Mouse (Mus musculus) E14TG2a.4 (cell line): ENCODE results near the gene Syce2.

Source experiments
- H3K27me3 ChIP-seq: 2 replicates; pipeline ENCODE4 v1.6.1; 2014; ENCODE audit warnings: low read length, control low read depth; ENCODE audit not compliant: insufficient read depth
- H3K36me3 ChIP-seq: 2 replicates; pipeline ENCODE4 v1.6.1; 2014; ENCODE audit warnings: low read length, control low read depth; ENCODE audit not compliant: insufficient read depth
- H3K4me1 ChIP-seq: replicated peaks from 2 replicates; pipeline ENCODE4 v1.6.1; 2014; ENCODE audit warnings: low read depth, low read length, control low read depth
- H3K4me3 ChIP-seq: replicated peaks from 2 replicates; pipeline ENCODE4 v1.5.1; 2014; ENCODE audit warnings: mild to moderate bottlenecking, low read length
- H3K9me3 ChIP-seq: 2 replicates; pipeline ENCODE4 v1.6.1; 2014; ENCODE audit warnings: low read length, control low read depth
- CTCF ChIP-seq: conservative IDR thresholded peaks from 2 replicates; pipeline ENCODE4 v1.5.1; 2014; ENCODE audit warnings: low read length
- NANOG ChIP-seq: IDR thresholded peaks from 2 replicates; pipeline ENCODE4 v1.6.1; 2014; ENCODE audit warnings: borderline replicate concordance, low read length, mixed read lengths
- POU5F1 ChIP-seq: IDR thresholded peaks from 2 replicates; pipeline ENCODE4 v1.6.1; 2014; ENCODE audit warnings: low read length, borderline replicate concordance

Gene Syce2

DNA sequence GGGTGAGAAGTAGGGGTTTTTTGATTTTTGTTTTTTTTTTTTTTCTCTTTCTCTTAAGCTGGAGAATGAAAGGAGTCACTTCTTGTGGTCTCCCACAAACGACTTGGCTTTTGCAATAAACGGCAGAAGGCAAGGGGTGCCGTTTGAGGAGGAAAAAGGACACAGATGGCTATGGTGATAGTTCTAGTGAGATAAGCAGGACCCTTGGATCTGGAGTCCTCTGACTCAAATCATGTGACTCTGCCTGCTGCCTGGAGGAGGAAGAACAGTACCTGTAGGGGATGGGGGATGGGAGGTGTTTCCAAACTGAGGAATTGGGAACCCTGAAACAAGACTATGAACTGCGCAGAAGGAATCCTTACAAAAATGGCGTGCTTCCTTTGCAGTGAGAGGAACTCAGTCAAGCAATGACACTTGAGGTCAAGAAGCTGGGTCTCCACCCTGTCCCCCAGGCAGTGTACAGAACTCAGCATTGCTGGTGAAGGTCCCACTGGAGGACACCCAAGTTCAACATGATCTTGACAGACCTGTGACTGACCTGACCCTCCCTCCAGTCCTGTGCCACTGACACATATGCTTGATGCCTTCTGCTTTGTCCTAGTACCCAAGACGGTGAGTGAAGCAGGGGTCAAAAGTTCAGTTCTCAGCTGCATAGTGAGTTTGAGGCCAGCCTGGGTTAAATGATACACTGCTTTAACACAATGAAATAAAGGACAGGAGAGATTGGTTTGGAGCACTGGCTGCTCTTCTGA lies 24.1 kb upstream of the Syce2 start:
- Histone ChIP-seq H3K27me3 (no peaks in the 10 kb centered on the region), H3K4me1 (peaks cover 47% of the 10 kb centered on the region), H3K4me3 (peak overlapping the region; percentile 77), H3K36me3 (peaks cover 34% of the 10 kb centered on the region), H3K9me3 (no peaks in the 10 kb centered on the region)
- TF ChIP-seq POU5F1 (no peak), CTCF (no peak), NANOG (no peak)

DNA sequence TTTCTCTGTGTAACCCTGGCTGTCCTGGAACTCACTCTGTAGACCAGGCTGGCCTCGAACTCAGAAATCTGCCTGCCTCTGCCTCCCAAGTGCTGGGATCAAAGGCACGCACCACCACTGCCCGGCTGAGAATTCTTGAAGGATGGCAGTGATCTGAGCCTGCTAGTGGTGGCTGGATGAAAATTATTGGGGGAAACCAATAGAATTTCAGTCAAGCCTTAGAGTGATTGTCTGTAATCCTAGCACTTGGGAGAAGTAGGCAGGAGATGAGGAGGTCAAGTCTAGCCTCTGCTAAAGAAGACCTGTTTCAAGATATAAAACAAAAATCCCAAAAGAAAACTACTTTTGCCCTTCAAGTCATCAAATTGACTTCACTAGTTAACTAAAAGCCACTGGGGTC lies 15.5 kb upstream of the Syce2 start:
- H3K4me1 ChIP-seq = peaks cover 48% of the 10 kb centered on the region
- H3K9me3 ChIP-seq = no peaks in the 10 kb centered on the region
- H3K27me3 ChIP-seq = no peaks in the 10 kb centered on the region
- H3K4me3 ChIP-seq = peak overlapping the region; percentile 100; the same call in 1 of the 2 replicates
- TF ChIP-seq NANOG (no peak), POU5F1 (no peak), CTCF (no peak)
- H3K36me3 ChIP-seq = peaks cover 33% of the 10 kb centered on the region

DNA sequence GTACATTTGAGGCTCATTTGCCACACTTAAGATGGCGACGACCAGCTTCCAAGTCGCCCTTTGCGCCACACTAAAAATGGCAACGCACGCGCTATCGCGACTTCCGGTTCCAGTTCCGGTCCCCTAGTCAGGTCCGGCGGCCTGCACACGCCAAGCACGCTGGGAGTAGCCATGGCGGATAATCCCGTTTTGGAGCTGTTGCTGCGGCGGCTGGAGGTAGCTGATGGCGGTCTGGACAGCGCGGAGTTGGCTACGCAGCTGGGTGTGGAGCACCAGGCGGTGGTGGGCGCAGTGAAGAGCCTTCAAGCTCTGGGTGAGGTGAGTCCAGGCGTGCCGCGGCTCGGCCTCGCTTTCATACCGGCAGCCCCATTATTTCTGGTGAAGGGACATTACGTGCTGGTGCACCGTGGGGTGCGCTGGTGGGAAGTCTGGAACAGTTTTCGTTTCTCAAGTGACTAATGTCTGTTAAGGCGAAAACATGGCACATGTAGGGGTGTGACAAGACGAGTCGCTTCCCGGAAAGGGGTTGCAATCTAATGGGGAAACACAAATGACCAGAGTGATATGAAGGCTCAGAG lies 15.0 kb upstream of the Syce2 start, which contains the start of gene Farsa:
TSS of gene Farsa (plus strand) at position 126 of the 578 bp plus-strand sequence.
- H3K4me3 ChIP-seq = peak within 1 kb of the TSS; percentile 100
- H3K4me1 ChIP-seq = peaks cover 52% of the 10 kb centered on the region
- TF ChIP-seq NANOG (no peak), POU5F1 (no peak), CTCF (no peak)
- H3K27me3 ChIP-seq = no peaks in the 10 kb centered on the region
- peaks cover 38% of the 10 kb centered on the region for H3K36me3 ChIP-seq
- H3K9me3 ChIP-seq = no peaks in the 10 kb centered on the region

DNA sequence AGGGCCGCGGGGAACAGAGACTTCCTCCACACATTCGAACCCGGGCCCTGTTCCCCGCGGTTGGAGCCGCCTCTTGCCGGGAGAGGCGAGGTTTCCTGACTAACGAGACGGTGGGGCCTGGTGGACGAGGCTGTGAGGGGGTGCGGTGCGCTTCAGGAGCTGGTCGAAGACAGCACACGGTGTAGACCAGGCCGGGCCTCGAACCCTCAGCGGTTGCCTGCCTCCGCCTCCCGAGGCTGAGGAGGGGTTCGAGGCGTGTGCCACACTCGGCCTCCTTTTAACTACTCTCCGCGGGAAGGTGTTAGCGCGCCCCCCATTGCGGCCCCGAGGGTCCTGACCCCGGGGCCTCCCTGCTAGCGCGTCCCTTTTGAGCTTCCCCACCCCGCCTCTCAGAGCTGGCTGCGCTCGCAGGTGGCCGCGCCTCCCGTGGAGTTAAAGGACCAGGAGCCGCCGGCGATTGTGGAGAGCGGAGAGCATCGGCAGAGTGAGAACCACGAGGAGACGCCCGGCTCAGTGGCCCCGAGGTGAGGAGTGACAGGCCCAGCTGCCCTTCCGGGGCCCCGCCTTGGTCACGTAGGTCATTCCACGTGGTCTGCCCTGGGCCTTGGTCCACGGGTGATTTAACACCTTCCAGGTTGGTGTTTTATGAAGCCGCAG lies 526 bp downstream of the Syce2 start:
- no peaks in the 10 kb centered on the region for H3K9me3 ChIP-seq
- TF ChIP-seq CTCF = no peak
- H3K27me3 ChIP-seq = peaks cover 6% of the 10 kb centered on the region
- peak overlapping the region; percentile 82 for H3K4me3 ChIP-seq
- peaks cover 23% of the 10 kb centered on the region for H3K4me1 ChIP-seq
- H3K36me3 ChIP-seq = peaks cover 75% of the 10 kb centered on the region

DNA sequence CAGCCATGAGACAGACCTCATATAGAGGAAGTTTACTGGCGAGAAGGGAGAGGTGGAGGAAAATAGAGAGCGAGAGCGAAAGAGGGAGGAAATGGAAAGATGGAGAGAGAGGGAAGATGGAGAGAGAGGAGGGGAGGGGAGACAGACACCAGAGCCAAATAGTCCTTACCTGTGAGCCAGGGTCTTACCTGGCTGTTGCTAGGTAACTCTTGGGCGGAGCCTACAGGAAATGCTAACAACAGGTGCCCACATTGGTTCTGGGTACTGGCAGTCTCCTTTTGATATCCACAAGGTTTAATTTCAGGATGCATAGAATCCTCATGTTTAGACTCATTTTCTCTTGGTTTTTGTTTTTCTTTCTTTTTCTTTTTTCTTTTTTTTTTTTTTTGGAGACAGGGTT lies 1.1 kb downstream of the Syce2 start:
- Histone ChIP-seq H3K4me3 (peak overlapping the region; percentile 82), H3K4me1 (peaks cover 23% of the 10 kb centered on the region), H3K9me3 (no peaks in the 10 kb centered on the region), H3K27me3 (peaks cover 6% of the 10 kb centered on the region), H3K36me3 (peaks cover 75% of the 10 kb centered on the region)
- TF ChIP-seq NANOG (no peak), CTCF (no peak), POU5F1 (no peak)

DNA sequence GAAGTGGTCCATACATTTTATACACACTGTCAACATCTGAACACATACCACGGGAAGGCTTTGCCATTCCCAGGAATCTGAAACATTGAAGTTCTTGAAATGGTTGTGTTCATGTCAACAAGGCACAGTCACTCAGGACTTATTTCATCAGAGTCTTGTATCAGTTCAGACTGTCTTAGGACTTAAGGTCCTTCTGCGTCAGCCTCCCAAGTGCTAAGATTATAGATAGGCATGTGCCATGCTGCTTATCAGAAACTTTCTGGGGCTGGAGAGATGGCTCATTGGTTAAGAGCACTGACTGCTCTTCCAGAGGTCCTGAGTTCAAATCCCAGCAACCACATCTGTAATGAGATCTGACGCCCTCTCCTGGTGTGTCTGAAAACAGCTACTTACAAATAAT lies 2.4 kb downstream of the Syce2 start:
- peaks cover 27% of the 10 kb centered on the region for H3K4me1 ChIP-seq
- peaks cover 6% of the 10 kb centered on the region for H3K27me3 ChIP-seq
- no peak for TF ChIP-seq CTCF
- TF ChIP-seq NANOG = no peak
- no peak for TF ChIP-seq POU5F1
- H3K4me3 ChIP-seq = no peak overlapping the region
- peaks cover 71% of the 10 kb centered on the region for H3K36me3 ChIP-seq
- no peaks in the 10 kb centered on the region for H3K9me3 ChIP-seq

DNA sequence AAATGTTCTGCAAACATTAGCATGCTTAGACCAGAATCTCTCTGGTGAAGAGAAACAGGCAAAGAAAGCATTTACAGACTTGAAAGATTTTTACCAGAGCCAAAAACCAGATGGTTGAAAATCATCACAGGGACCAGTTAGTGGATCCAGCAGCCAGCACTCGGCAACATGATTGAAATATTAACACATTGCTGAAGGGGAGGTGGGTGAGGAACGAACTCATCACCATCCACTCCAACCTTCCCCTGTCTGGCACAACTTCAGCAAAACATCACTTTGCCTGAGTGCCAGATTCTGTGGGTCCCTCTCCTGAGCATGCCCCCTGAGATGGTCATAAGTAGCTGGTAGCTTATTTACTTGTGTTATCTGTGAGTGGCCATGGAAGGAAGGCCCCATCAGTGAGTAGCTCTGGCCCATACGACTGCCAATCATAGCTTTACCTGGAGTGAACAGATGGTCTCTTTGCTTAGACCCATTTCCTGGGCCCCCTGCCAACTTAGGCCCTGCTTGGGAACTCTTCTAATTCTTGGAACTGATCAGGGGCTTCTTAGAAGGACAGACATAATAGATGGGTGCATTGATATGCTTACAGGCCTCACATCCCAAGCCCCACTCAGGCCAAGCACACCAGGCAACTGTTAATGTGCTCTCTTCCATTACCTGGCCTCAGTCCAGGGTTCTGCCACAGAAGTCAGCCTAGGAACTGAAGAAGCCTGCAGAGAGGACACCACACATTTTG lies 5.6 kb downstream of the Syce2 start:
- Histone ChIP-seq H3K4me1 (peaks cover 14% of the 10 kb centered on the region), H3K4me3 (no peak overlapping the region)

DNA sequence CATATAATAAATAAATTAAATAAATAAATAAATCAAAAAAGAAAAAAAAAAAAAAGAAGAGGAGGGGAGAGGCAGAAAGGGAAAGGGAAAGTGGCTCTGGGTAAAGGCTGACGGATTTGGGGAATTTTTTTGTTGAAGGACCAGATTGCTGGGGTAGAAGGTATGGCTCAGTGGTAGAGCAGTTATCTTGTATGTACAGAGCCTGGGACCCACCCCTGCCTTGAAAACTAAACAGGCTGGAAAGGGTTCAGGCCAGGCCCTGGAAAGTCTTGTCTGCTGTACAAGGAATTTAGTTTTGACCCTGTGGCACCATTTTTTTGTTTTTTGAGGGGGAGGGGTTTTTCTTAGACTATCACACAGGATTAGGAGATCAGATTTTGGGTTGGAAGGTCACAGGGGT lies 7.0 kb downstream of the Syce2 start:
- H3K4me1 ChIP-seq = peaks cover 4% of the 10 kb centered on the region; the same call in 1 of the 2 replicates
- H3K4me3 ChIP-seq = no peak overlapping the region
- no peak for TF ChIP-seq POU5F1
- TF ChIP-seq CTCF = no peak
- TF ChIP-seq NANOG = no peak
- H3K27me3 ChIP-seq = no peaks in the 10 kb centered on the region
- H3K36me3 ChIP-seq = peaks cover 85% of the 10 kb centered on the region
- H3K9me3 ChIP-seq = no peaks in the 10 kb centered on the region

More for the DNA sequence above, 5.6 kb downstream of the Syce2 start:
- H3K9me3 ChIP-seq = no peaks in the 10 kb centered on the region
- no peak for TF ChIP-seq CTCF
- TF ChIP-seq NANOG = no peak
- no peak for TF ChIP-seq POU5F1
- peaks cover 78% of the 10 kb centered on the region for H3K36me3 ChIP-seq
- H3K27me3 ChIP-seq = peaks cover 6% of the 10 kb centered on the region
